Mouse (Mus musculus): ENCODE results near the gene Fgfr2. TPM values are rescaled to one million over a fixed set of nuclear protein-coding genes. Genes with fewer than 3 reads are reported as not detected.

Fgfr2 gene
- polyA plus RNA-seq, 1 experiment from 2014 or later = 33.9 TPM

- peaks cover 35% of the 10 kb centered on the region for H3K4me1 ChIP-seq (replicated peaks)
- peak overlapping the region; percentile 69 for H3K4me2 ChIP-seq
- ATAC-seq (ENCODE audit: low FRiP score) = peak; percentile 52; the same call in 1 of the 2 replicates
- H3K27me3 ChIP-seq = peaks cover 36% of the 10 kb centered on the region
- H3K36me3 ChIP-seq = no peaks in the 10 kb centered on the region
- H3K27ac ChIP-seq = no peak overlapping the region
- peak overlapping the region; percentile 67; the same call in 1 of the 2 replicates for H3K9ac ChIP-seq
- WGBS = 18% methylated on average over 6 of the region's 6 CpGs
- H3K9me3 ChIP-seq = no peaks in the 10 kb centered on the region
- 0 out of 2 replicates have a peak overlapping the region, but pooled peaks have one; percentile 39 for H3K4me3 ChIP-seq
These were observed 969.4 kb downstream of the Fgfr2 start for GRCm38 (mm10) chr7:132153725-132154147.

GRCm38 (mm10) chr7:132145227-132145800 is 977.8 kb downstream of the Fgfr2 start:
- Histone ChIP-seq H3K27me3 (no peaks in the 10 kb centered on the region), H3K27ac (no peak overlapping the region), H3K36me3 (no peaks in the 10 kb centered on the region), H3K9ac (no peak overlapping the region), H3K4me1 (replicated peaks) (no peaks in the 10 kb centered on the region), H3K4me2 (no peak overlapping the region), H3K9me3 (no peaks in the 10 kb centered on the region), H3K4me3 (no peak overlapping the region)
- 76% methylated on average over 15 of the region's 15 CpGs for WGBS
- no peak for ATAC-seq (ENCODE audit: low FRiP score)

DNA sequence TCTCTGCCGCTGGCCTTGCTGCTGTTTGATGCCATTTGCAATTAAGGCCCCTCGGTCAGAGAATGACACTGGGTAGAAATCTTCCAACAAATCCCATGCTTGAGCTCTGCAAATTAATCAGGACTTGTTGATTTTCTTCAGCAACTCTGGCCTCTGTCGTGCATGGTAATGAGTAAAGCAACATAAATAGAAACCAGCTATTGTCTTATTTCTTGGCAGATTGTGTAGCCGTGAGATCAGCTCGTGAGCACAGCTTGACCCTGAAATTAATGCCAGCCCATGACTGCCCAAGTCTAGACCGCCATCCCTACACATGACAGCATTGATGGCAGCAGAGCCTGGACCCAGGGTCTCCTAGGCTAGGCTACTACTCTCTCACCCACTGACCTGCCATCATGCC is 994.5 kb downstream of the Fgfr2 start:
- no peak for ATAC-seq (ENCODE audit: low FRiP score)

GRCm38 (mm10) chr7:132124948-132125347 is 998.2 kb downstream of the Fgfr2 start:
- Histone ChIP-seq H3K9ac (no peak overlapping the region), H3K36me3 (no peaks in the 10 kb centered on the region), H3K9me3 (no peaks in the 10 kb centered on the region), H3K27me3 (no peaks in the 10 kb centered on the region), H3K4me2 (no peak overlapping the region), H3K27ac (no peak overlapping the region), H3K4me1 (replicated peaks) (peaks cover 9% of the 10 kb centered on the region), H3K4me3 (no peak overlapping the region)
- ATAC-seq (ENCODE audit: low FRiP score) = no peak
- WGBS = 64% methylated on average over 7 of the region's 7 CpGs

More for the DNA sequence above, 994.5 kb downstream of the Fgfr2 start:
- H3K4me2 ChIP-seq = no peak overlapping the region
- H3K9ac ChIP-seq = no peak overlapping the region
- no peak overlapping the region for H3K27ac ChIP-seq
- peaks cover 9% of the 10 kb centered on the region for H3K4me1 ChIP-seq (replicated peaks)
- H3K27me3 ChIP-seq = no peaks in the 10 kb centered on the region
- WGBS = 66% methylated on average over 6 of the region's 6 CpGs
- H3K9me3 ChIP-seq = peaks cover 4% of the 10 kb centered on the region; the same call in 1 of the 2 replicates
- no peak overlapping the region for H3K4me3 ChIP-seq
- no peaks in the 10 kb centered on the region for H3K36me3 ChIP-seq

DNA sequence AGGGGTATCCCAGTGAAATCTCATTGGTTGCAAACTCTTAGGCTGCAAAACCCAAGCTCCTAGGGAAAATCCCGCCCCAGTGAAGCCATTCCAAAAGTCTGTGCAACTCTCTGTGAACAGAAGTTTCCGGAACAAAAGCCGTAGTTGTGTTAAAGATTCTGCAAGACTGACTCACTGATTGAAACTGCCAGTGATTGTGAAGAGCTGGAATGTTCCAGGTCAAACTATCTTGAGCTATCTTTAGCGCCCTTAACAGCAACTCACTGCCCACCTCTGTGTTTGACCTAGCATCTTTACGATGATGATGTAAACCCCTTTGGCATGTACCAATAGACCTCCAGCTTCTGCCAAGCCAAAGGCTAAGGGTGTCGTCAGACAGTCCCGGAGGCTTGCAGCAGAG is 999.9 kb downstream of the Fgfr2 start:
- no peak for ATAC-seq (ENCODE audit: low FRiP score)
- Histone ChIP-seq H3K4me2 (no peak overlapping the region), H3K36me3 (no peaks in the 10 kb centered on the region), H3K27ac (no peak overlapping the region), H3K9ac (no peak overlapping the region), H3K27me3 (no peaks in the 10 kb centered on the region), H3K4me3 (no peak overlapping the region), H3K9me3 (no peaks in the 10 kb centered on the region), H3K4me1 (replicated peaks) (peaks cover 7% of the 10 kb centered on the region)
- WGBS = 88% methylated on average over 7 of the region's 7 CpGs

GRCm38 (mm10) chr7:132119817-132120216 is 1003.3 kb downstream of the Fgfr2 start:
- H3K36me3 ChIP-seq = no peaks in the 10 kb centered on the region
- ATAC-seq (ENCODE audit: low FRiP score) = no peak
- peaks cover 2% of the 10 kb centered on the region; the same call in 1 of the 2 replicates for H3K4me1 ChIP-seq (replicated peaks)
- H3K4me3 ChIP-seq = no peak overlapping the region
- no peak overlapping the region for H3K9ac ChIP-seq
- WGBS = 88% methylated on average over 4 of the region's 4 CpGs
- H3K27me3 ChIP-seq = no peaks in the 10 kb centered on the region
- no peaks in the 10 kb centered on the region for H3K9me3 ChIP-seq
- no peak overlapping the region for H3K27ac ChIP-seq
- H3K4me2 ChIP-seq = no peak overlapping the region

DNA sequence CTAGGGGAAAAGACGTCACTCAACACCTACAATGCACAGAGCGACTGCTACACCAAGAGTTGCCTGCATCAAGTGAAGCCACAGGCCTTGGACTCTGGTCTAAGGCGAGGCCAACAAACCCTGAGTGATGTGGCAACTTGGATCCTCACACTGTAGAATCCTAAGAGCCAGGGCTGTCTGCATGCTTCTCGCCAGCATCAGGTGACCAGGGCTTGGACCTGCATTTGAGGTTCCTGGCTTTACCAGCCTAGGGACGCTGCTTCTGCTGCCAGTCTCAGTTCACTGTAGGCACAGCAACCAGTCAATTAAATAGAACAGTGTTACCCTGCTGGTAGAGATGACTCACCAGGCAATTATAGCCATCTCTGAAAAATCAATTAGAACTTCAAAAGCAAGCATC is 1011.4 kb downstream of the Fgfr2 start:
- H3K4me2 ChIP-seq = no peak overlapping the region
- no peak overlapping the region for H3K4me3 ChIP-seq
- H3K36me3 ChIP-seq = no peaks in the 10 kb centered on the region
- no peak overlapping the region for H3K27ac ChIP-seq
- H3K4me1 ChIP-seq (replicated peaks) = peaks cover 6% of the 10 kb centered on the region; the same call in 1 of the 2 replicates
- H3K27me3 ChIP-seq = no peaks in the 10 kb centered on the region
- no peaks in the 10 kb centered on the region for H3K9me3 ChIP-seq
- WGBS = 85% methylated on average over 5 of the region's 5 CpGs
- ATAC-seq (ENCODE audit: low FRiP score) = no peak
- no peak overlapping the region for H3K9ac ChIP-seq

- Histone ChIP-seq H3K4me1 (replicated peaks) (peaks cover 6% of the 10 kb centered on the region; the same call in 1 of the 2 replicates), H3K36me3 (no peaks in the 10 kb centered on the region), H3K9ac (no peak overlapping the region), H3K27ac (0 out of 2 replicates have a peak overlapping the region, but pooled peaks have one; percentile 15), H3K9me3 (no peaks in the 10 kb centered on the region), H3K4me2 (no peak overlapping the region), H3K4me3 (no peak overlapping the region), H3K27me3 (no peaks in the 10 kb centered on the region)
- WGBS = 74% methylated on average over 3 of the region's 3 CpGs
- ATAC-seq (ENCODE audit: low FRiP score) = no peak
These were observed 1012.8 kb downstream of the Fgfr2 start for GRCm38 (mm10) chr7:132110308-132110707.

- no peak overlapping the region for H3K4me3 ChIP-seq
- peaks cover 2% of the 10 kb centered on the region; the same call in 1 of the 2 replicates for H3K4me1 ChIP-seq (replicated peaks)
- H3K9me3 ChIP-seq = no peaks in the 10 kb centered on the region
- no peaks in the 10 kb centered on the region for H3K36me3 ChIP-seq
- no peak overlapping the region for H3K4me2 ChIP-seq
- 87% methylated on average over 4 of the region's 4 CpGs for WGBS
- no peak overlapping the region for H3K27ac ChIP-seq
- no peak overlapping the region for H3K9ac ChIP-seq
- no peak for ATAC-seq (ENCODE audit: low FRiP score)
- no peaks in the 10 kb centered on the region for H3K27me3 ChIP-seq
These were observed 1016.3 kb downstream of the Fgfr2 start for GRCm38 (mm10) chr7:132106891-132107290.

DNA sequence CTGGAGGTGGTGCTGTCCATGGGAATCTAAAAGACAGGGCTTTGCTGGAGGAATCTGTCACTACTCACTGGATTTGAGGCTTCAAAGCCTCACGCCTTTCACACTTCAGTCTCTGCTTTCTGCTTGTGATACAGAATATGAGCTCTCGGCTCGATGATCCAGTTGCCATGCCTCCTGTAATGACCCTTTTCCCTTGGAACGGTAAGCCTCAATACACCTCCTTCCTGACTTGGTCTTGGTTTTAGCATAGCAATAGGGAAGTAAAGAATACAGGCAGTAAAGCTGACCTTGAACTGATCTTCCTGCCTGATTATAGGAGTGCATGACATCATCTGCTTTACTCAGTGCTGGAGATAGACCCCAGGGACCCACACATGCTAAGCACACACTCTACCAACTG is 1017.8 kb downstream of the Fgfr2 start:
- no peaks in the 10 kb centered on the region for H3K27me3 ChIP-seq
- no peak overlapping the region for H3K4me2 ChIP-seq
- H3K27ac ChIP-seq = no peak overlapping the region
- H3K4me1 ChIP-seq (replicated peaks) = no peaks in the 10 kb centered on the region; the same call in 1 of the 2 replicates
- 81% methylated on average over 4 of the region's 4 CpGs for WGBS
- H3K9me3 ChIP-seq = no peaks in the 10 kb centered on the region
- H3K4me3 ChIP-seq = no peak overlapping the region
- no peak for ATAC-seq (ENCODE audit: low FRiP score)
- H3K9ac ChIP-seq = no peak overlapping the region
- H3K36me3 ChIP-seq = no peaks in the 10 kb centered on the region

- no peak for ATAC-seq (ENCODE audit: low FRiP score)
- no peak overlapping the region for H3K4me2 ChIP-seq
- H3K36me3 ChIP-seq = no peaks in the 10 kb centered on the region
- H3K9me3 ChIP-seq = no peaks in the 10 kb centered on the region; the same call in 1 of the 2 replicates
- 76% methylated on average over 4 of the region's 4 CpGs for WGBS
- H3K27ac ChIP-seq = no peak overlapping the region
- no peaks in the 10 kb centered on the region for H3K27me3 ChIP-seq
- no peak overlapping the region for H3K4me3 ChIP-seq
- no peak overlapping the region for H3K9ac ChIP-seq
- H3K4me1 ChIP-seq (replicated peaks) = no peaks in the 10 kb centered on the region; the same call in 1 of the 2 replicates
These were observed 1024.7 kb downstream of the Fgfr2 start for GRCm38 (mm10) chr7:132098441-132098840.

GRCm38 (mm10) chr7:132094666-132095065 is 1028.5 kb downstream of the Fgfr2 start:
- WGBS = 79% methylated on average over 7 of the region's 7 CpGs
- Histone ChIP-seq H3K9me3 (no peaks in the 10 kb centered on the region; the same call in 1 of the 2 replicates), H3K4me2 (no peak overlapping the region), H3K9ac (no peak overlapping the region), H3K27me3 (no peaks in the 10 kb centered on the region), H3K4me3 (no peak overlapping the region), H3K36me3 (no peaks in the 10 kb centered on the region), H3K4me1 (replicated peaks) (no peaks in the 10 kb centered on the region), H3K27ac (no peak overlapping the region)
- no peak for ATAC-seq (ENCODE audit: low FRiP score)

DNA sequence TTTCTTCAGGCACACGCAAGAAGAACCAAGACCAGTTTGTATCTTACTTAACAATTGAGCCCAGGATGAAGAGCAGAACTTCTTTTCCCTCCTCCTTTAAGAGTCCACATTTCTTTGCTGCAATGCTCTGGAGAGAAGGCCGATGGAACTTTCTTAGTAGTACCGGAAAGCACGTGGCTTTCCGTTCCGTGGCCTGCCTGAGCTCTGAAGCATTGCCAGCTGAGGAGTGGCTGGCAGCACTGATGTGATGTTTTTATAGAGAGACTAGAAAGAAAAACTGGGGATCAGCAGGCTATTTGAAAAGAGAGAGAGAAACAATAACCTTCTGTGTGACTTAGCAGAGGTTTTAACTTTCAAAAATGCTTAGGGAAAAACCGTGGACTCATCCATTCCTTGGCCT is 1031.6 kb downstream of the Fgfr2 start:
- ATAC-seq (ENCODE audit: low FRiP score) = no peak

More for the DNA sequence above, 1031.6 kb downstream of the Fgfr2 start:
- Histone ChIP-seq H3K9ac (no peak overlapping the region), H3K27me3 (no peaks in the 10 kb centered on the region), H3K36me3 (no peaks in the 10 kb centered on the region), H3K9me3 (no peaks in the 10 kb centered on the region; the same call in 1 of the 2 replicates), H3K27ac (no peak overlapping the region), H3K4me1 (replicated peaks) (no peaks in the 10 kb centered on the region), H3K4me3 (no peak overlapping the region), H3K4me2 (no peak overlapping the region)
- 88% methylated on average over 7 of the region's 7 CpGs for WGBS
